ENCODE assay signal across 18 mouse cellular contexts in genomic region chr8:94674384-94674783, GRCm38 (mm10). TPM values are rescaled to one million over a fixed set of nuclear protein-coding genes. Genes with fewer than 3 reads are reported as not detected.
DNase-seq lines count a peak whose midpoint lies in the region; ATAC-seq and TF ChIP-seq lines count a peak whose summit lies in the region.
"Had no signal": no experiment of that assay in that cellular context is flagged by ENCODE, and none has a peak within 500 bp of the region (broad histone marks: within the 10 kb centered on the region; RNA-seq: fewer than 3 reads in every experiment).

No protein-coding gene starts in this region.

- H3K4me3 ChIP-seq in kidney, postnatal 0 days (replicated peaks; ENCODE audit: low read depth, low read length), result no peak overlapping the region
- no peak overlapping the region for H3K4me3 ChIP-seq in intestine, embryonic 15.5 days (replicated peaks)
- H3K4me3 ChIP-seq: forebrain, embryonic 13.5 days; heart, embryonic 13.5 days; hindbrain, embryonic 10.5 days; myocyte had no signal

- ATAC-seq in kidney, postnatal 0 days (replicated peaks; ENCODE audit: low FRiP score, low read depth), result no peak
- no peak for ATAC-seq in intestine, embryonic 15.5 days
- ATAC-seq: activated CD4-positive, CD25-positive, alpha-beta regulatory T cell, adult 4 months; forebrain, embryonic 13.5 days had no signal

- DNase-seq in adrenal gland, postnatal 36 days, result peak; percentile 18 to 23
- DNase-seq in adrenal gland, postnatal 25 days, result no peak
- DNase-seq in kidney, postnatal 0 days (ENCODE audit: low spot score), result peak; percentile 21
- no peak for DNase-seq in kidney, adult 8-10 months
- DNase-seq in 416B (ENCODE audit: low read depth), result peak; percentile 24
- DNase-seq in lung, postnatal 14 days, result peak; percentile 35
- DNase-seq in thymus, postnatal 0 days (ENCODE audit: low spot score), result no peak
- DNase-seq: cerebellum, adult 18-20 months; left cerebral cortex, postnatal 4 days; right cerebral cortex, adult 18-20 months had no signal

- H3K4me2 ChIP-seq in kidney, postnatal 0 days (ENCODE audit: low read length), result no peak overlapping the region
- H3K4me2 ChIP-seq in intestine, embryonic 15.5 days (replicated peaks), result no peak overlapping the region
- H3K4me2 ChIP-seq: forebrain, embryonic 13.5 days; heart, embryonic 13.5 days; midbrain, embryonic 11.5 days had no signal

- no peak overlapping the region for H3K27ac ChIP-seq in kidney, postnatal 0 days
- H3K27ac ChIP-seq in intestine, embryonic 15.5 days, result no peak overlapping the region
- H3K27ac ChIP-seq: forebrain, embryonic 13.5 days; heart, embryonic 13.5 days; hindbrain, embryonic 10.5 days; liver, embryonic 14.5 days had no signal

- H3K9me3 ChIP-seq in kidney, postnatal 0 days (replicated peaks; ENCODE audit: low read length), result no peaks in the 10 kb centered on the region
- H3K9me3 ChIP-seq in intestine, embryonic 15.5 days, result no peaks in the 10 kb centered on the region
- H3K9me3 ChIP-seq: forebrain, embryonic 13.5 days; heart, embryonic 13.5 days; hindbrain, embryonic 10.5 days had no signal

- 70% methylated on average over 5 of the region's 5 CpGs for WGBS in kidney, postnatal 0 days
- 64% methylated on average over 5 of the region's 5 CpGs for whole genome bisulfite sequencing in intestine, embryonic 15.5 days

- no peaks in the 10 kb centered on the region for H3K27me3 ChIP-seq in kidney, postnatal 0 days (ENCODE audit: insufficient read depth, low read length)
- H3K27me3 ChIP-seq in intestine, embryonic 15.5 days (replicated peaks), result no peaks in the 10 kb centered on the region
- H3K27me3 ChIP-seq: forebrain, embryonic 13.5 days; heart, embryonic 13.5 days had no signal

- no peak for TF ChIP-seq CTCF in kidney, postnatal 0 days (IDR thresholded peaks at IDR 0.05; ENCODE audit: low read depth)

- no peaks in the 10 kb centered on the region for H3K4me1 ChIP-seq in kidney, postnatal 0 days (replicated peaks; ENCODE audit: insufficient read depth, low read length)
- H3K4me1 ChIP-seq in intestine, embryonic 15.5 days (replicated peaks), result peaks cover 11% of the 10 kb centered on the region; the same call in 1 of the 2 replicates
- H3K4me1 ChIP-seq: heart, embryonic 13.5 days had no signal

- H3K36me3 ChIP-seq in kidney, postnatal 0 days (ENCODE audit: insufficient read depth, low read length), result peaks cover 47% of the 10 kb centered on the region
- H3K36me3 ChIP-seq in intestine, embryonic 15.5 days, result peaks cover 36% of the 10 kb centered on the region

- H3K9ac ChIP-seq in kidney, postnatal 0 days (ENCODE audit: low read depth, low read length), result no peak overlapping the region
- no peak overlapping the region for H3K9ac ChIP-seq in intestine, embryonic 15.5 days
- H3K9ac ChIP-seq: forebrain, embryonic 13.5 days; heart, embryonic 13.5 days; liver, embryonic 14.5 days had no signal

RNA-seq across cellular contexts. Expression of gene Arl2bp, which starts 8.0 kb away (rescaled TPM):
- total RNA-seq in adrenal gland, postnatal 36 days (2021), result 10 to 100 TPM; 71.0 to 73.8 TPM
- total RNA-seq in adrenal gland, postnatal 25 days (2021), result 60.0 and 75.3 TPM in 2 replicates
- 127 TPM in 2 replicates for polyA plus RNA-seq in kidney, postnatal 0 days (2015; fragmentation: Nextera tagmentation; extraction: Ambion mirVana)
- 75.9 and 92.2 TPM in 2 replicates for polyA plus RNA-seq in thymus, postnatal 0 days (2015; fragmentation: Nextera tagmentation; extraction: Ambion mirVana)
- 118 and 123 TPM in 2 replicates for polyA plus RNA-seq in intestine, embryonic 15.5 days (2015; fragmentation: Nextera tagmentation; extraction: Ambion mirVana)

RNA-seq across cellular contexts. Expression of gene Pllp, which starts 21.7 kb away (rescaled TPM):
- total RNA-seq in adrenal gland, postnatal 36 days (2021), result under 1 TPM; 0.82 to 0.99 TPM
- total RNA-seq in adrenal gland, postnatal 25 days (2021), result 0.67 TPM in 1 of 2 replicates, not detected in the other
- polyA plus RNA-seq in kidney, postnatal 0 days (2015; fragmentation: Nextera tagmentation; extraction: Ambion mirVana), result 16.6 and 17.5 TPM in 2 replicates
- 0.44 and 0.90 TPM in 2 replicates for polyA plus RNA-seq in thymus, postnatal 0 days (2015; fragmentation: Nextera tagmentation; extraction: Ambion mirVana)
- polyA plus RNA-seq in intestine, embryonic 15.5 days (2015; fragmentation: Nextera tagmentation; extraction: Ambion mirVana), result 42.1 and 47.0 TPM in 2 replicates

Comparison
In these comparisons a context has a peak if more than half of its experiments do, and no peak if none do; other contexts are left out.
1. DNase-seq: peak in adrenal gland, postnatal 36 days (2 of 2), kidney, postnatal 0 days (single experiment), 416B (single experiment) and lung, postnatal 14 days (single experiment); none in adrenal gland, postnatal 25 days (single experiment), kidney, adult 8-10 months (0 of 2) and thymus, postnatal 0 days (single experiment).